Mouse (Mus musculus): ENCODE data around the gene Zfp462. TPM values are rescaled to one million over a fixed set of nuclear protein-coding genes. Genes with fewer than 3 reads are reported as not detected.

Gene Zfp462
- total and polyA plus RNA-seq, 2 experiments from 2014 or later: 1.1 to 6.6 TPM

GRCm38 (mm10) chr4:54954455-54954854 lies 9.6 kb downstream of the Zfp462 start:
- 42% methylated on average over 3 of the region's 3 CpGs for WGBS
- ATAC-seq (ENCODE audit: insufficient read depth, low read depth): no peak
- DNase-seq (ENCODE audit: low spot score): no peak

GRCm38 (mm10) chr4:54960776-54961175 lies 15.9 kb downstream of the Zfp462 start:
- H3K4me1 ChIP-seq (ENCODE audit: control insufficient read depth, insufficient read depth): peaks cover 9% of the 10 kb centered on the region
- ATAC-seq (ENCODE audit: insufficient read depth, low read depth) (no peak), DNase-seq (ENCODE audit: low spot score) (no peak)
- H3K4me2 ChIP-seq (ENCODE audit: low read depth, low read length): no peak overlapping the region
- H3K27me3 ChIP-seq (ENCODE audit: control insufficient read depth, insufficient read depth, low read length): no peaks in the 10 kb centered on the region
- 48% methylated on average over 4 of the region's 4 CpGs for WGBS
- no peaks in the 10 kb centered on the region for H3K36me3 ChIP-seq (replicated peaks; ENCODE audit: control insufficient read depth, insufficient read depth, low read length)
- TF ChIP-seq CTCF (IDR thresholded peaks at IDR 0.05; ENCODE audit: low read depth) (no peak), EP300 (IDR thresholded peaks at IDR 0.05; ENCODE audit: low read depth) (no peak)
- no peak overlapping the region for H3K9ac ChIP-seq (replicated peaks; ENCODE audit: low read depth, low read length)
- H3K4me3 ChIP-seq (ENCODE audit: low read depth, low read length): no peak overlapping the region
- no peak overlapping the region for H3K27ac ChIP-seq (ENCODE audit: low read depth)
- no peaks in the 10 kb centered on the region for H3K9me3 ChIP-seq (replicated peaks; ENCODE audit: control insufficient read depth, low read length)

More at GRCm38 (mm10) chr4:54954455-54954854, 9.6 kb downstream of the Zfp462 start:
- no peaks in the 10 kb centered on the region for H3K27me3 ChIP-seq (ENCODE audit: control insufficient read depth, insufficient read depth, low read length)
- H3K4me1 ChIP-seq (ENCODE audit: control insufficient read depth, insufficient read depth): peaks cover 9% of the 10 kb centered on the region; the same call in 1 of the 2 replicates
- TF ChIP-seq CTCF (IDR thresholded peaks at IDR 0.05; ENCODE audit: low read depth) (no peak), EP300 (IDR thresholded peaks at IDR 0.05; ENCODE audit: low read depth) (no peak)
- H3K9ac ChIP-seq (replicated peaks; ENCODE audit: low read depth, low read length): no peak overlapping the region
- no peak overlapping the region for H3K4me2 ChIP-seq (ENCODE audit: low read depth, low read length)
- H3K27ac ChIP-seq (ENCODE audit: low read depth): no peak overlapping the region
- no peaks in the 10 kb centered on the region for H3K36me3 ChIP-seq (replicated peaks; ENCODE audit: control insufficient read depth, insufficient read depth, low read length)
- H3K4me3 ChIP-seq (ENCODE audit: low read depth, low read length): no peak overlapping the region
- H3K9me3 ChIP-seq (replicated peaks; ENCODE audit: control insufficient read depth, low read length): no peaks in the 10 kb centered on the region

GRCm38 (mm10) chr4:54962141-54962540 lies 17.3 kb downstream of the Zfp462 start:
- no peaks in the 10 kb centered on the region for H3K27me3 ChIP-seq (ENCODE audit: control insufficient read depth, insufficient read depth, low read length)
- H3K27ac ChIP-seq (ENCODE audit: low read depth): no peak overlapping the region
- no peak overlapping the region for H3K4me2 ChIP-seq (ENCODE audit: low read depth, low read length)
- no peak overlapping the region for H3K4me3 ChIP-seq (ENCODE audit: low read depth, low read length)
- WGBS: 72% methylated on average over 4 of the region's 4 CpGs
- H3K4me1 ChIP-seq (ENCODE audit: control insufficient read depth, insufficient read depth): peaks cover 22% of the 10 kb centered on the region
- no peaks in the 10 kb centered on the region for H3K36me3 ChIP-seq (replicated peaks; ENCODE audit: control insufficient read depth, insufficient read depth, low read length)
- DNase-seq (ENCODE audit: low spot score): no peak
- ATAC-seq (ENCODE audit: insufficient read depth, low read depth): no peak
- no peaks in the 10 kb centered on the region for H3K9me3 ChIP-seq (replicated peaks; ENCODE audit: control insufficient read depth, low read length)
- TF ChIP-seq CTCF (IDR thresholded peaks at IDR 0.05; ENCODE audit: low read depth) (no peak), EP300 (IDR thresholded peaks at IDR 0.05; ENCODE audit: low read depth) (no peak)
- no peak overlapping the region for H3K9ac ChIP-seq (replicated peaks; ENCODE audit: low read depth, low read length)

GRCm38 (mm10) chr4:54963551-54963950 lies 18.7 kb downstream of the Zfp462 start:
- DNase-seq (ENCODE audit: low spot score) (no peak), ATAC-seq (ENCODE audit: insufficient read depth, low read depth) (no peak)
- H3K4me1 ChIP-seq (ENCODE audit: control insufficient read depth, insufficient read depth): peaks cover 32% of the 10 kb centered on the region
- no peaks in the 10 kb centered on the region for H3K9me3 ChIP-seq (replicated peaks; ENCODE audit: control insufficient read depth, low read length)
- 81% methylated on average over 7 of the region's 7 CpGs for WGBS
- H3K9ac ChIP-seq (replicated peaks; ENCODE audit: low read depth, low read length): no peak overlapping the region
- H3K4me3 ChIP-seq (ENCODE audit: low read depth, low read length): no peak overlapping the region
- H3K27me3 ChIP-seq (ENCODE audit: control insufficient read depth, insufficient read depth, low read length): no peaks in the 10 kb centered on the region
- TF ChIP-seq EP300 (IDR thresholded peaks at IDR 0.05; ENCODE audit: low read depth) (no peak), CTCF (IDR thresholded peaks at IDR 0.05; ENCODE audit: low read depth) (no peak)
- H3K27ac ChIP-seq (ENCODE audit: low read depth): no peak overlapping the region
- no peaks in the 10 kb centered on the region for H3K36me3 ChIP-seq (replicated peaks; ENCODE audit: control insufficient read depth, insufficient read depth, low read length)
- H3K4me2 ChIP-seq (ENCODE audit: low read depth, low read length): no peak overlapping the region

- Histone ChIP-seq H3K4me1 (ENCODE audit: control insufficient read depth, insufficient read depth) (peaks cover 32% of the 10 kb centered on the region), H3K4me2 (ENCODE audit: low read depth, low read length) (no peak overlapping the region), H3K4me3 (ENCODE audit: low read depth, low read length) (no peak overlapping the region), H3K27ac (ENCODE audit: low read depth) (no peak overlapping the region), H3K27me3 (ENCODE audit: control insufficient read depth, insufficient read depth, low read length) (no peaks in the 10 kb centered on the region), H3K9ac (replicated peaks; ENCODE audit: low read depth, low read length) (no peak overlapping the region), H3K36me3 (replicated peaks; ENCODE audit: control insufficient read depth, insufficient read depth, low read length) (no peaks in the 10 kb centered on the region), H3K9me3 (replicated peaks; ENCODE audit: control insufficient read depth, low read length) (no peaks in the 10 kb centered on the region)
- no peak for ATAC-seq (ENCODE audit: insufficient read depth, low read depth)
- TF ChIP-seq EP300 (IDR thresholded peaks at IDR 0.05; ENCODE audit: low read depth) (no peak), CTCF (IDR thresholded peaks at IDR 0.05; ENCODE audit: low read depth) (no peak)
- DNase-seq (ENCODE audit: low spot score): peak; percentile 5
- WGBS: 49% methylated on average over 9 of the region's 9 CpGs
Observed at GRCm38 (mm10) chr4:54965169-54965695, 20.4 kb downstream of the Zfp462 start.
